Mouse (Mus musculus): Measurements from ENCODE around the gene Gm6096.

Gm6096 gene

GRCm38 (mm10) chr7:34235602-34236001 lies 15.2 kb upstream of the Gm6096 start:
- DNase-seq = no peak

- no peak for DNase-seq
These were observed 12.8 kb upstream of the Gm6096 start for GRCm38 (mm10) chr7:34238086-34238485.

GRCm38 (mm10) chr7:34242176-34242575 lies 8.7 kb upstream of the Gm6096 start:
- no peak for DNase-seq

GRCm38 (mm10) chr7:34246870-34247499 lies 3.9 kb upstream of the Gm6096 start:
- no peak for DNase-seq

- no peak for DNase-seq
These were observed 1.2 kb downstream of the Gm6096 start for GRCm38 (mm10) chr7:34252030-34252429.

- no peak for DNase-seq
These were observed 4.3 kb downstream of the Gm6096 start for GRCm38 (mm10) chr7:34255137-34255536.

GRCm38 (mm10) chr7:34255916-34256315 lies 5.1 kb downstream of the Gm6096 start:
- DNase-seq = no peak

- peak in 1 of 2 experiments; percentile 35 for DNase-seq
These were observed 6.4 kb downstream of the Gm6096 start for GRCm38 (mm10) chr7:34257279-34257678.

GRCm38 (mm10) chr7:34258407-34258806 lies 7.6 kb downstream of the Gm6096 start:
- DNase-seq = no peak

- no peak for DNase-seq
These were observed 12.6 kb downstream of the Gm6096 start for GRCm38 (mm10) chr7:34263437-34263836.

GRCm38 (mm10) chr7:34265876-34266346 lies 15.1 kb downstream of the Gm6096 start:
- DNase-seq = peak; percentile 57 to 82

GRCm38 (mm10) chr7:34266421-34266820 lies 15.6 kb downstream of the Gm6096 start:
- DNase-seq = no peak

GRCm38 (mm10) chr7:34268463-34268862 lies 17.6 kb downstream of the Gm6096 start:
- DNase-seq = no peak

GRCm38 (mm10) chr7:34272465-34272864 lies 21.6 kb downstream of the Gm6096 start:
- no peak for DNase-seq

- no peak for DNase-seq
These were observed 25.2 kb downstream of the Gm6096 start for GRCm38 (mm10) chr7:34276066-34276465.

GRCm38 (mm10) chr7:34277656-34278055 lies 26.8 kb downstream of the Gm6096 start:
- DNase-seq = no peak

- no peak for DNase-seq
These were observed 39.8 kb downstream of the Gm6096 start for GRCm38 (mm10) chr7:34290450-34291151.

- peak; percentile 49 to 60 for DNase-seq
These were observed 40.4 kb downstream of the Gm6096 start for GRCm38 (mm10) chr7:34291265-34291664.

GRCm38 (mm10) chr7:34292633-34293032 lies 41.8 kb downstream of the Gm6096 start:
- no peak for DNase-seq

- no peak for DNase-seq
These were observed 45.3 kb downstream of the Gm6096 start for GRCm38 (mm10) chr7:34296124-34296523.

GRCm38 (mm10) chr7:34298818-34299217 lies 48.0 kb downstream of the Gm6096 start:
- DNase-seq = no peak
